Mouse (Mus musculus) liver, postnatal 0 days (tissue): ENCODE measurements around the gene Olfm1.

Experiments
- CTCF ChIP-seq: sonication (generic); IDR thresholded peaks from 2 replicates; pipeline ENCODE4 v1.5.1; 2016; ENCODE audit warnings: antibody characterized with exemption, low read depth
- EP300 ChIP-seq: IDR thresholded peaks from 2 replicates; pipeline ENCODE4 v1.6.1; 2016; ENCODE audit warnings: antibody characterized with exemption, low read depth, mild to moderate bottlenecking

DNA sequence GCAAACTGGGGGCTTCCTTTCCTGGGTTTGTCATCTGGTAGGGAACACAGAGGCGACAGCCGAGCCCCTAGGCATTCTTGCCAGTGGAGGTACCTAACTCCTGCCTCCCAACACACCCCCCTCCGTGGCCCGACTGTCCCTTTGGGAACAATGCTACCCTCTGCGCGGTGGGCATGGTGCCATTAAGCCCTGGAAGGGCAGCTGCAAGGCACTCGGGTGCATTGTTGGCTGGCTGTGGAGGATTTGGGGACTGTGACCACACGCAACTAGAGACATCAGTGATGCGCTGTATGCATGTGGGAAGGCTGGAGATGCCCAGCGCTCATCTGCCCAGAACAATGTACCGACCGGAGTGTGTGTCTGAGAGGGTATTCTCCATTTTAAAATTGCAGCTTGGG, 897 bp downstream of the Olfm1 start:
- TF ChIP-seq CTCF, result no peak
- no peak for TF ChIP-seq EP300
